Mouse (Mus musculus): ENCODE measurements around the gene Gid4. TPM values are rescaled to one million over a fixed set of nuclear protein-coding genes. Genes with fewer than 3 reads are reported as not detected.

Gene Gid4
- polyA plus RNA-seq, 1 experiment from 2014 or later: 33.4 TPM

DNA sequence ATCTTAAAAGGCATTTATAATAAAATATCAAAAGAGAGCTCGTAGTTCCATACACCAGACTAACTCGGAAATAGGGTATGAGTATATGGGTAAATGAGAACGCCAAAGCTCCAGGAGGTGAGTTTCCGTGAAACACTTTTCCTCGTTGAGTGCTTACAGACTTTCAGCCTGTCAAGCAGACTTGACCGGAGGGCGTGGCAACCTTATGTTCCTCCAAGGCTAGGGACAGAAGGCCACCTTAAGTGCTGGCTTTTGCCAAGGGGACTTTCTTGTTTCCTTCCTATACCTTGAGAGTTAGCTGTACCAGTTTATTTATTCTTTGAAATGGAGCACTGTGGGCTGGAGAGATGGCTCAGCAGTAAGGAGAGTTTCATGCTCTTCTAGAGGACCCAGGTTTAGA, 23.2 kb downstream of the Gid4 start:
- H3K4me3 ChIP-seq (ENCODE audit: low read length): no peak overlapping the region
- H3K9me3 ChIP-seq (ENCODE audit: control insufficient read depth, low read length): no peaks in the 10 kb centered on the region
- no peaks in the 10 kb centered on the region for H3K4me1 ChIP-seq (ENCODE audit: control insufficient read depth, insufficient read depth, low read length)
- no peaks in the 10 kb centered on the region for H3K27me3 ChIP-seq (ENCODE audit: control insufficient read depth, insufficient read depth, low read length)
- no peak for ATAC-seq (ENCODE audit: low FRiP score, low TSS enrichment)
- H3K27ac ChIP-seq (ENCODE audit: low read depth, low read length): no peak overlapping the region
- no peak overlapping the region for H3K9ac ChIP-seq (ENCODE audit: low read depth, low read length)
- no peak overlapping the region for H3K4me2 ChIP-seq (replicated peaks; ENCODE audit: low read depth, low read length)
- 45% methylated on average over 7 of the region's 7 CpGs for WGBS
- H3K36me3 ChIP-seq (ENCODE audit: control insufficient read depth, insufficient read depth, low read length): peaks cover 64% of the 10 kb centered on the region

DNA sequence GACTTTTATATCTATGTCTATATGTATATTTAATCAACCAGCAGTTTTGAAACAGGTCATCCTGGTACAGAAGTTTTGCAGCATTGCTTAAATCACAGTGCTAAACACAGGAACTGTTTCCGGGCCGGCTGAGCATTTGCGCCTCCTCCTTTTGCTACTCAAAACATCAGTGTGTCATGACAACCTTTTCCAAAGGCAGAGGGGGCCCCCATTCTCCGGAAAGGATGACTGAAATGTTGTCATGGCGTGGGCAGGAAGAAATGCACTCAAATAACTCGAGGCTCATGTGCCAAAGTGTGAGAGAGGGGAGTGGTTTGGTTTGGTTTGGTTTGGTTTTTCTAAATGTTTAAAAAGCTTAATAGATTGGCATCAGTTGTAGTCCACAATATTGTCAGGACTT, 26.0 kb downstream of the Gid4 start:
- Histone ChIP-seq H3K4me2 (replicated peaks; ENCODE audit: low read depth, low read length) (no peak overlapping the region), H3K36me3 (ENCODE audit: control insufficient read depth, insufficient read depth, low read length) (peaks cover 38% of the 10 kb centered on the region)
- whole genome bisulfite sequencing: 93% methylated on average over 6 of the region's 6 CpGs

DNA sequence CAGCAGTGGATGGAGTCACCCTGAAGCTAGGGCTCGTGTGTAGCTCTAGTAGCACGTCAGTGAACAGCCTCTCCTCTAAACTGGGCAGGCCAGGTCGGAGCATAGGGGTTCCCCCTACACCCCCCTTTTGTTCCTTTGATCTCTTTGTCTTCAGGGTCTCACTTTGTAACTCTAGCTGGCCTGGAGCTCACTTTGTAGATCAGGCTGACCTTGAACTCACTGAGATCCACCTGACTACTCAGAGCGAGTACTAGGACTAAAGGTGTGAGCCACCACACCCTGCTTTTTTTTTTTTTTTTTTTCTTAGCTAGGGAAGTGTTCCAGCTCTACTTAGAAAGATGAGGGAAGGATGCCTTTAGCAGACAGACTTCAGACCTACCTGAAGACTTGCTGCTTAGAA, 27.1 kb downstream of the Gid4 start:
- Histone ChIP-seq H3K4me1 (ENCODE audit: control insufficient read depth, insufficient read depth, low read length) (no peaks in the 10 kb centered on the region), H3K9me3 (ENCODE audit: control insufficient read depth, low read length) (no peaks in the 10 kb centered on the region), H3K36me3 (ENCODE audit: control insufficient read depth, insufficient read depth, low read length) (peaks cover 32% of the 10 kb centered on the region), H3K4me2 (replicated peaks; ENCODE audit: low read depth, low read length) (no peak overlapping the region), H3K9ac (ENCODE audit: low read depth, low read length) (no peak overlapping the region), H3K4me3 (ENCODE audit: low read length) (no peak overlapping the region), H3K27ac (ENCODE audit: low read depth, low read length) (no peak overlapping the region), H3K27me3 (ENCODE audit: control insufficient read depth, insufficient read depth, low read length) (no peaks in the 10 kb centered on the region)
- WGBS: 75% methylated on average over 4 of the region's 4 CpGs
- ATAC-seq (ENCODE audit: low FRiP score, low TSS enrichment): no peak

More for the DNA sequence above, 26.0 kb downstream of the Gid4 start:
- no peak overlapping the region for H3K9ac ChIP-seq (ENCODE audit: low read depth, low read length)
- ATAC-seq (ENCODE audit: low FRiP score, low TSS enrichment): no peak
- no peaks in the 10 kb centered on the region for H3K4me1 ChIP-seq (ENCODE audit: control insufficient read depth, insufficient read depth, low read length)
- H3K4me3 ChIP-seq (ENCODE audit: low read length): no peak overlapping the region
- no peak overlapping the region for H3K27ac ChIP-seq (ENCODE audit: low read depth, low read length)
- H3K27me3 ChIP-seq (ENCODE audit: control insufficient read depth, insufficient read depth, low read length): no peaks in the 10 kb centered on the region
- H3K9me3 ChIP-seq (ENCODE audit: control insufficient read depth, low read length): no peaks in the 10 kb centered on the region

DNA sequence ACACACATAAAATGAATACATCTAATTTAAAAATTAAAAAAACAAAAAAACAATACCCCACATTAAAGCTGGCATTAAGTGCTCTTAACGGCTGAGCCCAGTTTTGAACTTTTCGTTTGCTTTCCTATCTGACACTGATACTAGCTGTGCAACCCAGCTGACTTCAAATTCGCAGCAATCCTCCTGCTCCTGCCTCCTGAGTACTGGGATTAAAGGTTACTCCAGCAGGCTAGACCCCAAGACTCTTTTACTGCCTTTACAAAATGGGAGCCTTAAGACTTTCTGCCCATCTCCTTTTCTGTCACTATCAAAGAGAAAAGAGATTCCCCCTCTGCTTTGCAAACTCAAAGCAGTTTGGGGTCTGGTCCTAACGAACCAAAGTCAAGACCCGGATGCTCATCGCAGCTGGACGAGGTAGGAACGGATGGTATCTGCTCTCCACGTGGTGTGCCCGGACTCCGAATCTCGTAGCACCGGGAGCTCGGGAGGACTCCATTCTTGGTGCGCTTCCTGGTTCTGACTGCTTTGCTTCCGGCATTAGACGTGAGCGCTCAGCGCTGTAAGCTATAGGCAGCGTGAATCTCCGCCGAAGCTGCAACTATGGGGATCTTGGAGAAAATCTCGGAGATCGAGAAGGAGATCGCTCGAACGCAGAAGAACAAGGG, 37.3 kb downstream of the Gid4 start, which contains the start of gene Drg2:
Drg2 (plus strand) TSS at position 512 of the 665 bp plus-strand sequence.
- WGBS: 5% methylated on average over 27 of the region's 27 CpGs
- no peaks in the 10 kb centered on the region for H3K9me3 ChIP-seq (ENCODE audit: control insufficient read depth, low read length)
- peak within 1 kb of the TSS; percentile 72 for H3K9ac ChIP-seq (ENCODE audit: low read depth, low read length)
- H3K4me1 ChIP-seq (ENCODE audit: control insufficient read depth, insufficient read depth, low read length): peaks cover 3% of the 10 kb centered on the region; the same call in 1 of the 2 replicates
- peak within 1 kb of the TSS; percentile 85 for H3K4me2 ChIP-seq (replicated peaks; ENCODE audit: low read depth, low read length)
- no peaks in the 10 kb centered on the region for H3K27me3 ChIP-seq (ENCODE audit: control insufficient read depth, insufficient read depth, low read length)
- peaks cover 28% of the 10 kb centered on the region for H3K36me3 ChIP-seq (ENCODE audit: control insufficient read depth, insufficient read depth, low read length)
- peak; percentile 90 for ATAC-seq (ENCODE audit: low FRiP score, low TSS enrichment)
- H3K4me3 ChIP-seq (ENCODE audit: low read length): peak within 1 kb of the TSS; percentile 62
- 0 out of 2 replicates have a peak within 1 kb of the TSS, but pooled peaks have one; percentile 37 for H3K27ac ChIP-seq (ENCODE audit: low read depth, low read length)

DNA sequence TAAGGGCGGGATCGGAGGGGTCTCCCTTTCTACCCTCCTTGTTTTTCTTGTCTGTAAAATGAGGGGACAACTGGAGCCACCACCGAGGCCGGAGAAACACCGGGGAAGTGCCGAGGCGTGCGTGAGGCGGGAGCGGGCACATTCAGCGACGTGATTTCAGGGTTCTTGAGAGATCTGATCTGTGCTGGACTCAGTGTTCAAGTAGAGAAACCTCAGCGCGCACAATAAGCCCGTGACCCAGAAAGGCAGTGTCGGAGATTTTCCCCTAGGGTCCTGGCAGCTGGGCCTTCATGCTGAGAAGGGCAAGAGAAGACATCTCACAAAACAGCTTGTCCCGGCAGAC, 37.8 kb downstream of the Gid4 start:
- WGBS: under 1% methylated on average over 17 of the region's 17 CpGs
- no peaks in the 10 kb centered on the region for H3K9me3 ChIP-seq (ENCODE audit: control insufficient read depth, low read length)
- no peaks in the 10 kb centered on the region for H3K27me3 ChIP-seq (ENCODE audit: control insufficient read depth, insufficient read depth, low read length)
- peak overlapping the region; percentile 85 for H3K4me2 ChIP-seq (replicated peaks; ENCODE audit: low read depth, low read length)
- H3K9ac ChIP-seq (ENCODE audit: low read depth, low read length): peak overlapping the region; percentile 72
- H3K4me1 ChIP-seq (ENCODE audit: control insufficient read depth, insufficient read depth, low read length): peaks cover 3% of the 10 kb centered on the region; the same call in 1 of the 2 replicates
- no peak for ATAC-seq (ENCODE audit: low FRiP score, low TSS enrichment)
- peaks cover 33% of the 10 kb centered on the region for H3K36me3 ChIP-seq (ENCODE audit: control insufficient read depth, insufficient read depth, low read length)
- 0 out of 2 replicates have a peak overlapping the region, but pooled peaks have one; percentile 37 for H3K27ac ChIP-seq (ENCODE audit: low read depth, low read length)
- peak overlapping the region; percentile 62 for H3K4me3 ChIP-seq (ENCODE audit: low read length)

DNA sequence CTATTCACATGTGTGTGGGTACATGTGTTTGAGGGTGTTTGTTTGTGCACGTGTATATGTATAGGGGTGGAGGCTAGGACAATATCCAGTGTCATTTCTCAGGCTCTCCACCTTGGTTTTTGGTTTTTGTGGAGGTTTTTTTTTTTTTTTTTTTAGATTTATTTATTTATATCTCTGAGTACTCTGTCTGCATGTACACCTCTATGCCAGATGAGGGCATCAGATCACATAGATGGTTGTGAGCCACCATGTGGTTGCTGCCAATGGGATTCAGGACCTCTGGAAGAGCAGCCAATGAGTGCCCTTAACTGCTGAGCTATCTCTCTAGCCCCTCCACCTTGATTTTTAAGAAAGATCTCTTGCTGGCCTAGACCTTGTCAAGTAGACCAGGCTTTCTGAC, 41.0 kb downstream of the Gid4 start:
- no peak for ATAC-seq (ENCODE audit: low FRiP score, low TSS enrichment)
- no peak overlapping the region for H3K27ac ChIP-seq (ENCODE audit: low read depth, low read length)
- H3K9me3 ChIP-seq (ENCODE audit: control insufficient read depth, low read length): no peaks in the 10 kb centered on the region
- H3K27me3 ChIP-seq (ENCODE audit: control insufficient read depth, insufficient read depth, low read length): no peaks in the 10 kb centered on the region
- peaks cover 65% of the 10 kb centered on the region for H3K36me3 ChIP-seq (ENCODE audit: control insufficient read depth, insufficient read depth, low read length)
- peaks cover 3% of the 10 kb centered on the region; the same call in 1 of the 2 replicates for H3K4me1 ChIP-seq (ENCODE audit: control insufficient read depth, insufficient read depth, low read length)
- no peak overlapping the region for H3K9ac ChIP-seq (ENCODE audit: low read depth, low read length)
- H3K4me3 ChIP-seq (ENCODE audit: low read length): no peak overlapping the region
- no peak overlapping the region for H3K4me2 ChIP-seq (replicated peaks; ENCODE audit: low read depth, low read length)
- 95% methylated on average over 1 of the region's 1 CpGs for WGBS

DNA sequence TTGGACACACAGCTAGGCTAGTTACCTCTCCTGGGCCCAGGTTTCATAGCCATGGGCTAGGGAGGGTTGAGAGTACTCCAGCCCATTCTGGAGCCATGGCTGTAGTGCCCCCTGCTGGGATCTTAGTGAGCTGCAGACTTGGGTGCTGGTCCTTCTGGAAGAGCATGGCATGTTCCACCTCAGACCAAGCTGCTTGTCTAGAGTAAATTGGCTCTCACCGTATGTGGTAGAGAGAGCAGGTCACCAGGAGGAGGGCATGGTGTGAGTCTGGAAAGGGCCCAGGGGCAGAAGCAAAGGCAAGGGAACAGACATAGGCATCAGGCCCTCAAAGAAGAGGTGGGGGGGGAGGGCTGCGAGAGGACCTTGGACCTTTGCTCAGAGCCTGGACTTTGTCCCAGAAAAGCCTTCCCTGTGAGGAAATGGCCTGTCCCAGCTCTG, 49.0 kb downstream of the Gid4 start:
- no peaks in the 10 kb centered on the region for H3K27me3 ChIP-seq (ENCODE audit: control insufficient read depth, insufficient read depth, low read length)
- no peak overlapping the region for H3K9ac ChIP-seq (ENCODE audit: low read depth, low read length)
- peaks cover 83% of the 10 kb centered on the region for H3K36me3 ChIP-seq (ENCODE audit: control insufficient read depth, insufficient read depth, low read length)
- ATAC-seq (ENCODE audit: low FRiP score, low TSS enrichment): no peak
- no peaks in the 10 kb centered on the region for H3K4me1 ChIP-seq (ENCODE audit: control insufficient read depth, insufficient read depth, low read length)
- no peaks in the 10 kb centered on the region for H3K9me3 ChIP-seq (ENCODE audit: control insufficient read depth, low read length)
- H3K27ac ChIP-seq (ENCODE audit: low read depth, low read length): no peak overlapping the region
- H3K4me2 ChIP-seq (replicated peaks; ENCODE audit: low read depth, low read length): no peak overlapping the region
- H3K4me3 ChIP-seq (ENCODE audit: low read length): no peak overlapping the region
- 97% methylated on average over 2 of the region's 2 CpGs for WGBS

DNA sequence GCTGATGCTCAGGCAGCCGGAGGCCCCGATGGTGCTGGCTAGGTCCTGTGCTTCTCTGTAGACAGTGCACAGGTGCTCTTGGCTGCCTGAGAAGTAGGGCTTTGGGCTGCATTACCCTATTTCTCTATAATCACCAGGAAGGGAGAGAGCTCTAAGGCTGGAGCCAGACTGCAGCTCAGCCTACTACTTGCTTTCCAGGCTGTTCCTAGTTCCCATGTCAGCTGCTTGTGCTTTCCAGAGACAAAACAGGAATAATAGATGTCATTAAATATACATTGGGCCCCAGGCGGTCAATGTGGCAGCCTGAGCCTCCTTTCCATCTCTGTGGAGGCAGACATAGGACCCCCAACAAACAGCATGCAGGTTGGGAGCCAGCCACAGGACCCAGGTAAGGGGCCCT, 52.1 kb downstream of the Gid4 start, which contains the start of gene Myo15:
Myo15 (plus strand) TSS at position 301 of the 400 bp plus-strand sequence.
- Histone ChIP-seq H3K27me3 (ENCODE audit: control insufficient read depth, insufficient read depth, low read length) (no peaks in the 10 kb centered on the region), H3K9me3 (ENCODE audit: control insufficient read depth, low read length) (no peaks in the 10 kb centered on the region), H3K27ac (ENCODE audit: low read depth, low read length) (no peak within 1 kb of the TSS), H3K9ac (ENCODE audit: low read depth, low read length) (peak within 1 kb of the TSS; percentile 8; the same call in 1 of the 2 replicates), H3K36me3 (ENCODE audit: control insufficient read depth, insufficient read depth, low read length) (peaks cover 52% of the 10 kb centered on the region), H3K4me2 (replicated peaks; ENCODE audit: low read depth, low read length) (no peak within 1 kb of the TSS), H3K4me1 (ENCODE audit: control insufficient read depth, insufficient read depth, low read length) (no peaks in the 10 kb centered on the region), H3K4me3 (ENCODE audit: low read length) (no peak within 1 kb of the TSS)
- ATAC-seq (ENCODE audit: low FRiP score, low TSS enrichment): no peak
- WGBS: 95% methylated on average over 3 of the region's 3 CpGs

DNA sequence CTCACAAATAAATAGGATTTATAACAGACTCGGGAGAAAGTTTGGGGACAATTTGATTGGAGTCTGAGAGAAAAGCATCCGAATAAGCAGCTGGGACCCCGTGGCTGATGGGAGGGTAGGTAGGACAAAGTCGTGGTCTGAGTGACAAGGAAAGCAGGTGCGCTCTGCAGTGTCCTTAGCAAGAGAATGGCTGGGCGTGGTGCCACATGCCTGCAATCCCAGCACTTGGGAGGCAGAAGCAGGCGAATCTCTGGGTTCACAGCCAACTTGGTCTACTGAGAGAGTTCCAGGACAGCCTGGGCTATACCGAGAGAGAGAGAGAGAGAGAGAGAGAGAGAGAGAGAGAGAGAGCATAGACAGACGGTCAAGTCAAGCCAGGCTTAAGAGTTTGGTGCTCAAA, 53.8 kb downstream of the Gid4 start:
- Histone ChIP-seq H3K27ac (ENCODE audit: low read depth, low read length) (no peak overlapping the region), H3K36me3 (ENCODE audit: control insufficient read depth, insufficient read depth, low read length) (peaks cover 35% of the 10 kb centered on the region), H3K27me3 (ENCODE audit: control insufficient read depth, insufficient read depth, low read length) (no peaks in the 10 kb centered on the region), H3K9me3 (ENCODE audit: control insufficient read depth, low read length) (no peaks in the 10 kb centered on the region), H3K4me2 (replicated peaks; ENCODE audit: low read depth, low read length) (no peak overlapping the region), H3K9ac (ENCODE audit: low read depth, low read length) (no peak overlapping the region), H3K4me3 (ENCODE audit: low read length) (no peak overlapping the region), H3K4me1 (ENCODE audit: control insufficient read depth, insufficient read depth, low read length) (no peaks in the 10 kb centered on the region)
- 85% methylated on average over 9 of the region's 9 CpGs for WGBS
- no peak for ATAC-seq (ENCODE audit: low FRiP score, low TSS enrichment)
